Mouse (Mus musculus): Measurements from ENCODE around the gene Ifitm2.

GRCm38 (mm10) chr7:140982971-140983370, 27.2 kb upstream of the Ifitm2 start:
- TF ChIP-seq CTCF (IDR thresholded peaks at IDR 0.05; ENCODE audit: borderline replicate concordance, insufficient read depth, low read depth, low read length) = no peak
- no peak for TF ChIP-seq POLR2A (IDR thresholded peaks at IDR 0.05; ENCODE audit: borderline replicate concordance, insufficient read depth, low read length)
